Mouse (Mus musculus) limb, embryonic 13.5 days (tissue): ENCODE data around the gene B3gat3. TPM values are rescaled to one million over a fixed set of nuclear protein-coding genes. Genes with fewer than 3 reads are reported as not detected.
"Not testable (repeated sequence)": the region's sequence is repeated elsewhere in the genome, so short reads cannot be mapped to it uniquely, and the experiment has no call there.

Experiments
- ATAC-seq: fragments of 200-750 bp; cut with Nextera tagmentation; 2 replicates; pipeline ENCODE4 v1.8.0; 2017; ENCODE audit warnings: low read depth, moderate number of reproducible peaks, moderate TSS enrichment; ENCODE audit not compliant: low FRiP score
- H3K27ac ChIP-seq: fragments of 300-500 bp; sonication (generic); 2 replicates; pipeline ENCODE4 v1.5.1; 2015; ENCODE audit warnings: inconsistent platforms, mild to moderate bottlenecking, moderate library complexity
- H3K27me3 ChIP-seq: fragments of 300-500 bp; sonication (generic); 2 replicates; pipeline ENCODE4 v1.6.1; 2015; ENCODE audit warnings: mild to moderate bottlenecking, inconsistent platforms
- H3K36me3 ChIP-seq: fragments of 300-500 bp; sonication (generic); 2 replicates; pipeline ENCODE4 v1.6.1; 2015; ENCODE audit warnings: inconsistent platforms, mild to moderate bottlenecking, moderate library complexity
- H3K4me1 ChIP-seq: fragments of 300-500 bp; sonication (generic); 2 replicates; pipeline ENCODE4 v1.6.1; 2015; ENCODE audit warnings: inconsistent platforms
- H3K4me2 ChIP-seq: fragments of 300-500 bp; sonication (generic); replicated peaks from 2 replicates; pipeline ENCODE4 v1.6.1; 2015; ENCODE audit warnings: inconsistent platforms, mild to moderate bottlenecking, moderate library complexity
- H3K4me3 ChIP-seq: fragments of 300-500 bp; sonication (generic); 2 replicates; pipeline ENCODE4 v1.5.1; 2015; ENCODE audit warnings: moderate library complexity, mild to moderate bottlenecking, inconsistent platforms
- H3K9ac ChIP-seq: fragments of 300-500 bp; sonication (generic); 2 replicates; pipeline ENCODE4 v1.6.1; 2015; ENCODE audit warnings: mild to moderate bottlenecking, inconsistent platforms
- H3K9me3 ChIP-seq: fragments of 300-500 bp; sonication (generic); 2 replicates; pipeline ENCODE4 v1.6.1; 2016; ENCODE audit warnings: inconsistent platforms
- WGBS: fragments of 180-500 bp; shearing (Covaris S2); methylation state at CpG from one replicate; pipeline ENCODE4 v1.1.7; 2015; 5-methylcytosine and 5-hydroxymethylcytosine counted together
- polyA plus RNA-seq: library from polyadenylated mRNA; unstranded; fragments of >200 nt; fragmentation: Nextera tagmentation; extraction: Ambion mirVana; gene quantifications from 2 replicates; pipeline ENCODE4 v1.2.1, GENCODE M21; 2015

The B3gat3 gene
- polyA plus RNA-seq, 1 experiment from 2014 or later: 49.9 TPM

GRCm38 (mm10) chr19:8952241-8952640, 32.1 kb downstream of the B3gat3 start:
- Histone ChIP-seq H3K27me3 (no peaks in the 10 kb centered on the region), H3K36me3 (peaks cover 74% of the 10 kb centered on the region), H3K9ac (no peak overlapping the region), H3K4me3 (no peak overlapping the region), H3K9me3 (no peaks in the 10 kb centered on the region), H3K4me2 (peak overlapping the region; percentile 89; the same call in 1 of the 2 replicates), H3K4me1 (peaks cover 26% of the 10 kb centered on the region), H3K27ac (no peak overlapping the region; the same call in 1 of the 2 replicates)
- 95% methylated on average over 9 of the region's 9 CpGs for WGBS
- no peak for ATAC-seq

- Histone ChIP-seq H3K27ac (peak within 1 kb of the TSS; percentile 74), H3K4me1 (peaks cover 26% of the 10 kb centered on the region), H3K27me3 (no peaks in the 10 kb centered on the region), H3K9me3 (no peaks in the 10 kb centered on the region), H3K36me3 (peaks cover 70% of the 10 kb centered on the region), H3K9ac (peak within 1 kb of the TSS; percentile 77), H3K4me3 (peak within 1 kb of the TSS; percentile 85), H3K4me2 (peak within 1 kb of the TSS; percentile 89)
- ATAC-seq: peak; percentile 96
- WGBS: 4% methylated on average over 46 of the region's 46 CpGs
Observed at GRCm38 (mm10) chr19:8953135-8954039, 33.2 kb downstream of the B3gat3 start, which contains the start of gene Tut1. TSS of gene Tut1 (plus strand) at chr19:8953847.

- peak overlapping the region; percentile 77 for H3K9ac ChIP-seq
- no peak for ATAC-seq
- H3K9me3 ChIP-seq: no peaks in the 10 kb centered on the region
- peaks cover 26% of the 10 kb centered on the region for H3K4me1 ChIP-seq
- peak overlapping the region; percentile 89 for H3K4me2 ChIP-seq
- H3K36me3 ChIP-seq: peaks cover 68% of the 10 kb centered on the region
- H3K4me3 ChIP-seq: peak overlapping the region; percentile 85
- H3K27ac ChIP-seq: peak overlapping the region; percentile 70
- H3K27me3 ChIP-seq: no peaks in the 10 kb centered on the region
- WGBS: 9% methylated on average over 9 of the region's 9 CpGs
Observed at GRCm38 (mm10) chr19:8954171-8954570, 34.0 kb downstream of the B3gat3 start.

GRCm38 (mm10) chr19:8962256-8962655, 42.1 kb downstream of the B3gat3 start:
- Histone ChIP-seq H3K27me3 (no peaks in the 10 kb centered on the region), H3K4me1 (peaks cover 13% of the 10 kb centered on the region), H3K9ac (no peak overlapping the region), H3K36me3 (peaks cover 80% of the 10 kb centered on the region), H3K9me3 (no peaks in the 10 kb centered on the region), H3K27ac (no peak overlapping the region), H3K4me2 (no peak overlapping the region), H3K4me3 (no peak overlapping the region)
- ATAC-seq: no peak
- 81% methylated on average over 2 of the region's 2 CpGs for WGBS

GRCm38 (mm10) chr19:8965075-8965474, 44.9 kb downstream of the B3gat3 start:
- Histone ChIP-seq H3K27ac (no peak overlapping the region), H3K9ac (peak overlapping the region; percentile 72), H3K4me3 (no peak overlapping the region), H3K27me3 (no peaks in the 10 kb centered on the region), H3K4me2 (0 out of 2 replicates have a peak overlapping the region, but pooled peaks have one; percentile 92), H3K9me3 (no peaks in the 10 kb centered on the region), H3K36me3 (peaks cover 75% of the 10 kb centered on the region), H3K4me1 (peaks cover 28% of the 10 kb centered on the region)
- no peak for ATAC-seq
- 87% methylated on average over 11 of the region's 11 CpGs for WGBS

- Histone ChIP-seq H3K27me3 (no peaks in the 10 kb centered on the region), H3K9ac (peak overlapping the region; percentile 72), H3K27ac (peak overlapping the region; percentile 96), H3K36me3 (peaks cover 75% of the 10 kb centered on the region), H3K4me3 (peak overlapping the region; percentile 87), H3K4me2 (peak overlapping the region; percentile 92), H3K9me3 (no peaks in the 10 kb centered on the region), H3K4me1 (peaks cover 28% of the 10 kb centered on the region)
- no peak for ATAC-seq
- 73% methylated on average over 8 of the region's 8 CpGs for WGBS
Observed at GRCm38 (mm10) chr19:8965771-8966170, 45.6 kb downstream of the B3gat3 start.

- ATAC-seq: no peak; the same call in 1 of the 2 replicates
- H3K27ac ChIP-seq: peak overlapping the region; percentile 96
- H3K36me3 ChIP-seq: peaks cover 75% of the 10 kb centered on the region
- 26% methylated on average over 5 of the region's 5 CpGs for WGBS
- H3K4me3 ChIP-seq: peak overlapping the region; percentile 87
- no peaks in the 10 kb centered on the region for H3K27me3 ChIP-seq
- H3K4me2 ChIP-seq: peak overlapping the region; percentile 92
- no peaks in the 10 kb centered on the region for H3K9me3 ChIP-seq
- H3K4me1 ChIP-seq: peaks cover 28% of the 10 kb centered on the region
- peak overlapping the region; percentile 72 for H3K9ac ChIP-seq
Observed at GRCm38 (mm10) chr19:8966198-8966589, 46.0 kb downstream of the B3gat3 start.

GRCm38 (mm10) chr19:8966590-8967372, 46.6 kb downstream of the B3gat3 start, which contains the start of gene Eef1g:
TSS of gene Eef1g (plus strand) at chr19:8967041.
- H3K27ac ChIP-seq: peak within 1 kb of the TSS; percentile 96
- no peaks in the 10 kb centered on the region for H3K27me3 ChIP-seq
- peak within 1 kb of the TSS; percentile 95 for H3K9ac ChIP-seq
- peak within 1 kb of the TSS; percentile 87 for H3K4me3 ChIP-seq
- H3K36me3 ChIP-seq: peaks cover 75% of the 10 kb centered on the region
- peaks cover 28% of the 10 kb centered on the region for H3K4me1 ChIP-seq
- peak; percentile 99 for ATAC-seq
- H3K4me2 ChIP-seq: peak within 1 kb of the TSS; percentile 92
- no peaks in the 10 kb centered on the region for H3K9me3 ChIP-seq
- WGBS: under 1% methylated on average over 52 of the region's 52 CpGs

- Histone ChIP-seq H3K4me3 (peak overlapping the region; percentile 87), H3K9me3 (no peaks in the 10 kb centered on the region), H3K4me1 (peaks cover 28% of the 10 kb centered on the region), H3K4me2 (peak overlapping the region; percentile 92), H3K27me3 (no peaks in the 10 kb centered on the region), H3K36me3 (peaks cover 75% of the 10 kb centered on the region), H3K27ac (peak overlapping the region; percentile 89), H3K9ac (peak overlapping the region; percentile 95)
- no peak for ATAC-seq
- 0% methylated on average over 8 of the region's 8 CpGs for WGBS
Observed at GRCm38 (mm10) chr19:8967373-8967743, 47.2 kb downstream of the B3gat3 start.

- H3K27ac ChIP-seq: peak overlapping the region; percentile 89; the same call in 1 of the 2 replicates
- H3K9ac ChIP-seq: peak overlapping the region; percentile 95
- peaks cover 28% of the 10 kb centered on the region for H3K4me1 ChIP-seq
- peak overlapping the region; percentile 92 for H3K4me2 ChIP-seq
- 3% methylated on average over 9 of the region's 9 CpGs for WGBS
- no peaks in the 10 kb centered on the region for H3K27me3 ChIP-seq
- ATAC-seq: no peak
- no peaks in the 10 kb centered on the region for H3K9me3 ChIP-seq
- peaks cover 75% of the 10 kb centered on the region for H3K36me3 ChIP-seq
- peak overlapping the region; percentile 87 for H3K4me3 ChIP-seq
Observed at GRCm38 (mm10) chr19:8967893-8968292, 47.7 kb downstream of the B3gat3 start.

GRCm38 (mm10) chr19:8972491-8972890, 52.3 kb downstream of the B3gat3 start:
- not testable (repeated sequence) for H3K27me3 ChIP-seq, H3K9ac ChIP-seq, H3K4me3 ChIP-seq, H3K9me3 ChIP-seq, H3K4me2 ChIP-seq, H3K27ac ChIP-seq, ATAC-seq
- WGBS: 91% methylated on average over 8 of the region's 8 CpGs
- peaks cover 89% of the 10 kb centered on the region for H3K36me3 ChIP-seq
- peaks cover 32% of the 10 kb centered on the region for H3K4me1 ChIP-seq

GRCm38 (mm10) chr19:8974638-8975037, 54.5 kb downstream of the B3gat3 start:
- H3K27ac ChIP-seq: no peak overlapping the region
- peaks cover 17% of the 10 kb centered on the region for H3K4me1 ChIP-seq
- ATAC-seq: no peak
- H3K27me3 ChIP-seq: no peaks in the 10 kb centered on the region
- H3K4me2 ChIP-seq: no peak overlapping the region
- H3K4me3 ChIP-seq: no peak overlapping the region
- no peaks in the 10 kb centered on the region for H3K9me3 ChIP-seq
- no peak overlapping the region for H3K9ac ChIP-seq
- WGBS: 86% methylated on average over 1 of the region's 1 CpGs
- H3K36me3 ChIP-seq: peaks cover 98% of the 10 kb centered on the region
